Mouse (Mus musculus) WW6 (cell line): ENCODE results near the gene Slc30a5.
A peak's percentile ranks its signal among the peaks of the same experiment; 100 is the strongest.
"Not testable (repeated sequence)": the region's sequence is repeated elsewhere in the genome, so short reads cannot be mapped to it uniquely, and the experiment has no call there.

Source experiments
- DNase-seq: peaks from one replicate; pipeline ENCODE4 v3.0.0-alpha.2; 2013; ENCODE audit warnings: low read depth, low spot score

The Slc30a5 gene

GRCm38 (mm10) chr13:100841741-100842140, 8.5 kb upstream of the Slc30a5 start:
- no peak for DNase-seq

- no peak for DNase-seq
Observed at GRCm38 (mm10) chr13:100834777-100835176, 1.6 kb upstream of the Slc30a5 start.

GRCm38 (mm10) chr13:100833640-100834002, 394 bp upstream of the Slc30a5 start:
- DNase-seq: no peak

- DNase-seq: no peak
Observed at GRCm38 (mm10) chr13:100832188-100832587, 1.0 kb downstream of the Slc30a5 start.

- DNase-seq: no peak
Observed at GRCm38 (mm10) chr13:100831123-100831522, 2.1 kb downstream of the Slc30a5 start.

- no peak for DNase-seq
Observed at GRCm38 (mm10) chr13:100825627-100826410, 7.4 kb downstream of the Slc30a5 start.

GRCm38 (mm10) chr13:100824916-100825315, 8.3 kb downstream of the Slc30a5 start:
- DNase-seq: no peak

GRCm38 (mm10) chr13:100824306-100824705, 8.9 kb downstream of the Slc30a5 start:
- no peak for DNase-seq

GRCm38 (mm10) chr13:100823863-100824262, 9.4 kb downstream of the Slc30a5 start:
- DNase-seq: no peak

GRCm38 (mm10) chr13:100814451-100814850, 18.8 kb downstream of the Slc30a5 start:
- DNase-seq: no peak

- no peak for DNase-seq
Observed at GRCm38 (mm10) chr13:100805776-100806175, 27.5 kb downstream of the Slc30a5 start.

- DNase-seq: no peak
Observed at GRCm38 (mm10) chr13:100797171-100797570, 36.1 kb downstream of the Slc30a5 start.

GRCm38 (mm10) chr13:100789083-100789482, 44.1 kb downstream of the Slc30a5 start:
- DNase-seq: no peak

GRCm38 (mm10) chr13:100788057-100788456, 45.2 kb downstream of the Slc30a5 start:
- not testable (repeated sequence) for DNase-seq

- DNase-seq: no peak
Observed at GRCm38 (mm10) chr13:100787316-100788010, 45.8 kb downstream of the Slc30a5 start.

- peak; percentile 84 for DNase-seq
Observed at GRCm38 (mm10) chr13:100786414-100786867, 46.8 kb downstream of the Slc30a5 start, which contains the start of gene Ccnb1. Gene Ccnb1, minus strand, starts transcription at chr13:100786570.

- no peak for DNase-seq
Observed at GRCm38 (mm10) chr13:100785806-100786413, 47.3 kb downstream of the Slc30a5 start.

GRCm38 (mm10) chr13:100777491-100777890, 55.7 kb downstream of the Slc30a5 start:
- no peak for DNase-seq

- DNase-seq: no peak
Observed at GRCm38 (mm10) chr13:100776710-100777109, 56.5 kb downstream of the Slc30a5 start.

- no peak for DNase-seq
Observed at GRCm38 (mm10) chr13:100776056-100776419, 57.2 kb downstream of the Slc30a5 start.

- DNase-seq: peak; percentile 80
Observed at GRCm38 (mm10) chr13:100775252-100776055, 57.8 kb downstream of the Slc30a5 start, which contains the start of gene Cenph. Gene Cenph, minus strand, starts transcription at chr13:100775899.
